Mouse (Mus musculus) spleen, postnatal 10 days (tissue): ENCODE measurements at regions not wholly inside any gene's neighbourhood (a gene's known extent, or its start where the extent isn't known, plus 50 kb on each side); places are given as distances from the start of the nearest gene placed in this dataset.

Source experiments
- DNase-seq, 2 experiments: peaks; one replicate each; pipeline ENCODE4 v3.0.0; 2021 to 2022; ENCODE audit warnings: low spot score in 2 of 2

- DNase-seq = no peak
Observed at GRCm38 (mm10) chr5:39557376-39558001, 197.8 kb downstream of the Hs3st1 start.

- no peak for DNase-seq
Observed at GRCm38 (mm10) chr5:39537044-39537443, 218.2 kb downstream of the Hs3st1 start.

DNA sequence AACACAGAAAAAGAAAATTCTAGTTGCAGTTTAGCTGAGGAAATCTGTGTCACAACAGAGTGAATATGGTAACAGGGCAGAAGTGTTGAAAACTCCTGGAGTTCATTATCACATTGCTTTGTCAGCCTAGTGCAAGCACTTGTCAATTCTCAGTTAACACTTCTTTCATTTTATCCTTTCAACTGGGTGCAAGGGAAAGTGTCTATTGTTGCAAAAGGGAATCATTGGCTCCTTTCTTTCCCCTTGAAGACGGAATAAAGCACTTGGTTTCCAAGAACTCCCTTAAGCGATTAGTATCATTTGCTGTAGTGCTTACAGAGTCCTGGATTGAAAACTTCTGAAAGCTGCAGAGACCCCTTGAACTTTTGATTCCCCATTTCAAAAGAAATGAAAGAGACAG lies 218.9 kb downstream of the Hs3st1 start:
- no peak for DNase-seq

- no peak for DNase-seq
Observed at GRCm38 (mm10) chr5:39510246-39510645, 245.0 kb downstream of the Hs3st1 start.

DNA sequence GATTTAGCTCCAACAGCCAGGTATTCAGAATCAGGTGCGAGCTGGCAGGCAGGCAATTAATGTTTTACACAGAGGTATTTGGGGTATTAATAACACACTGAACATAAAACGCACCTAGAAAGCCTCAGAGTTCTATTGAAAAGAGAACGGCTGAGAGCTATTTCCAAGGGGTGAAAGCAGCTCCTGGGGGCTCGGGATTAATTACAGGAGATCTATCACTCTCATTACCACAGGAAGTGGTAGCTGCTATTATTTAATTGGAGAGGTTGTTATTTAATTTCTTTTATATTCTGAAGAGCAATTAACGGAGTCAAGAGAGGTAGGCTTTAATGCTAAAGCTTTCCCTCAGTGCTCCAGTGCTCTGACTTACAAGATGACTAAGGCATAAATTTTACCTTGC lies 272.5 kb downstream of the Hs3st1 start:
- DNase-seq = no peak

DNA sequence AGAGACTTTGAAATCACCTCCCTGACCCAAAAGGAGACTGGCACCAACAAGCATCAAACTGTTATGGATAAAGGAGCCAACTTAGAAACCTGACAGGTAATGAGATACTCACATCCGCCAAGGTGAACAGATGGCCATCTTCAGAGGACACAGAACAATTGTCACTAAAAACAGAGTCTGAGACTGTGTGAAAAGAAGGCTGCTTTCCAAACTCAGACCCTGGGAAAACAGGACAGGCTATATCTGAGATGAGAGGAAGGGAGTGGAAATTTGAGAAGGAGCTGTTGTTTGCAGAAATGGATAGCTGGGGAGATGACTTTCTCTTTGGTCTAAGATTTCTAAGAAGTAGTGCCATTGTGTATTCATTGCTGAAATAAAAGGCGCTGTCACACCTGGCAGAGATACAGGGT lies 297.2 kb downstream of the Hs3st1 start:
- DNase-seq = no peak

- no peak for DNase-seq
Observed at GRCm38 (mm10) chr5:39453706-39454105, 301.6 kb downstream of the Hs3st1 start.

GRCm38 (mm10) chr5:39440817-39441216 lies 314.5 kb downstream of the Hs3st1 start:
- no peak for DNase-seq

- DNase-seq = no peak
Observed at GRCm38 (mm10) chr5:39437463-39438201, 317.6 kb downstream of the Hs3st1 start.

GRCm38 (mm10) chr5:39426053-39426452 lies 329.2 kb downstream of the Hs3st1 start:
- no peak for DNase-seq

DNA sequence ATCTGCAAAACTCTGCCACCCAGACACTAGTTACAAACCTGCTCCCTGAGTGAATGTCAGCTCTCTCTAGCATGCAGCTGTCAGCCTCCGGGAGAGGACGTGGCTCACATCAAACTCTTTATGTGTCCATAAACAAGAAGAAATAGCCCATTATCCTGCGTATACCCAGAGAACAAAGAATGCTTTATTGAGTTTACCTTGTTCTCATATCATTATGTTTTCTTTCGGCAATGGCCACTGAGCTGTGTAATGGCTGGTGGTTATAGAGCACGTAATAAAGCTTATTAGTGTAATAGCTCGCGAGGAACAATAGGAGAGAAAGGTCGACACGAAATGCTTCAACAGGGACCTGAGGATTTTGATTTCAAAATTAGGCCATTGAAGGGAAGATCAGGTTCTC lies 331.6 kb downstream of the Hs3st1 start:
- no peak for DNase-seq

DNA sequence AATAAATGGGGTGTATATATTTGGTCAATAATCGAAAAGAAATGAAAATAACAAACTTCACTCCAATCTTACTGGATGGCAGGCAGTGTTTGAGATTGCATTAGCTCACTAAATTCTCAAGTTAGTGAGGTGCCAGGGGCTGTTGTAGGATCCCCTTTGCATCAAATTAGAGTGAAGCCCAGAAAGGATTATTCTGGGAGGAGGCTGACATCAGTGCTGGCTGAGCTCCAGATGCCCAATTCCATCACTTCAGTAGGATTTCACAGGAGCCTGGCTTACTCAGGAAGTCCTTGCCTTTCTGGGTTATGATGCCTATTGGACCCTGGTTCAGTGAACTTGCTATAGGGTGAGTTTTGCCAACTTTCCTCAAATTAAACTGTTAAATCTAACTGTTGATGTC lies 336.5 kb downstream of the Hs3st1 start:
- no peak for DNase-seq

GRCm38 (mm10) chr5:39417845-39418154 lies 337.5 kb downstream of the Hs3st1 start:
- no peak for DNase-seq

GRCm38 (mm10) chr5:39417121-39417844 lies 338.0 kb downstream of the Hs3st1 start:
- DNase-seq = no peak

DNA sequence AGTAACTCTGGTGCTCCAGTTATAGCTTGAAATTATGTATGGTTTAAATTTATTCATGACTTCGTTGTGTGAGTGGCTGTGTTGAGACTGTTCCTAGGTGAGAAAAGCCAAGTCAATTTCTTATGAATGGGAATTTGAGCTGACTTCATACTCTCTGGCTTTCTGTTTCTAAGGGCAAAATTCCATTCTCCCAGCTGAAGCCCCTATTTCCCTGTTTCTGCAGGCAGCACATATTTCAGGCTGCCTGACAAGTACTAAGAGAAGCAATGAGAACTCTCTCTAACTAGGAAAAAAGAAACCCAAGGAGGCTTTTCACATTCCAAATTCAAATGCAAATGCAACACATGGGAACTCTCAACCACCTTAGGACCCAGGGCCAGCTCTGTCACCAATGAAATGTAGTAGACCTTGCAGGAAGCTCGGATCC lies 338.7 kb downstream of the Hs3st1 start:
- DNase-seq = no peak

DNA sequence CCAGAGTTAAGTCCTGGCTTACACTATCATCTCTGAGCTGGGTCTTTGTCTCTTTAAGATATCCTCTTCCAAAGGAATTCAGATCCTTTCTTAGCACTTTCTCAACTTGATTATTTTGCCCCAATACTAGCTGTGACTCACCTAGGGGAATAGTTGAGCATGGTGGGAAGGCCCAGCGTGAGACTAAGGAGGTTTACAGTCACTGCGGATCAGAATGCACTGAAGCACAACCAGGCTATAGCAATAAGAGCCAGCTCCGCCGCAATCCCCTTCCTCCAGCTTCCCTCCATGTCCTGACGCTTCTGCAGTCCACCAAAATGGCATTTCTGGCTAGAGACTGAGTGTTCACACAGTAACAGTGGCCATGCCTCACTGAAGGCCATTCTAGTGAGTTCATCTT lies 342.5 kb downstream of the Hs3st1 start:
- no peak for DNase-seq

- no peak for DNase-seq
Observed at GRCm38 (mm10) chr5:39390391-39390987, 364.8 kb downstream of the Hs3st1 start.

GRCm38 (mm10) chr5:39384410-39384809 lies 370.9 kb downstream of the Hs3st1 start:
- no peak for DNase-seq

DNA sequence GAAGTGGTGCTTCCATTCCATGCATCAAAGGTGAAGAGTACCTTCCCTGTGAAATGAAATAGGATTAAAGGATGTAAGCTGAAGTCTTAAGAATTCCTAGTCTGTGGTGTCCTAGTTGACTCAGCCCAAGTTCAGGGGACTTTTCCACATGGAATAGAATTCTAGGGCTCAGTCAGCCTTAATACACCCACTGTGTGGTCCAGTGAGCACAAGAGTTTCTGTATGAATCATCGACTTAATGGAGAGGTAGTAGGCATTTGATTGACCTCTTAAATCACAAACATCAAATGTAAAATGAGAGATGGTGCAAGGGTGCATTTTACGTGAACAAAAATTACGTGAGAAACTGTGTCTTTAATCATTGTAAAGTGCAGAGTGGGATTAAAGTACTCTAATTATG lies 381.1 kb downstream of the Hs3st1 start:
- DNase-seq = no peak

DNA sequence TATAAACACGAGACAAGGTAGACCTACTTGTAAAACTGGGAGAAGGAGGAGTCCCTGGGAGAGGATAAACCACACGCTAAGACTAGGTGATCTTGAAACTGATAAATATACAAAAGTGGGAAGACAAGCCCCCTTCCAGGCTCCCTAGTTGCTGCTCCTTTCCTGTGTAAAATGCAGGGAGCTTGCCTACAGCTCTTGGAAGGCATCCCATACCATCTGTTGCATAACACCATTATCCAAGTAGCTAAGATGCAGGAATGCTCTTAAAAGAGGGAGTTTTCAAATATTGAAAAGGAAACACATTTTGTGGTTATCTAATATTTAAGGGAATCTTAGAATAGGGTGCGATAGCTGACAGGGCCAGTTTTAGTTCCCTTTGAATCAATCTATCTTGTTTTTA lies 406.6 kb downstream of the Hs3st1 start:
- DNase-seq = no peak

DNA sequence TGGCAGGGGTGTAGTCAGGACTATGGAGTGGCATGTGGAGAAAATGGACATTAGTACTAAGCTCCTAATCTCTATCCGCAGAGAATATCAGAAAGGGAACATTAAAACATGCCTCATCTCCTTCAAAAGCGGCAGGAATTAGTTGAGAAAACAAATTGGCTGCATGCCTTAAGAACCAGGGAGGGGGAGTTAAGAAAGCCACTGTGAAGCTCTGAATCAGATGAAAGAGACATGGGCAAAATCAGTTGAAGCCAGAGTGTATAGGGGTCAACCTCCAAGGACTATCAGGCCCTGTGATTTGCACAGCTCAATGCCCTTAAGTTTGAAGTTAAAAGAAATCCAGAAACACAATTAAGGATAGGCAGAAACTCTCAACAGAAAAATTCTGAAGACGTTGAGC lies 408.3 kb downstream of the Hs3st1 start:
- DNase-seq = no peak

DNA sequence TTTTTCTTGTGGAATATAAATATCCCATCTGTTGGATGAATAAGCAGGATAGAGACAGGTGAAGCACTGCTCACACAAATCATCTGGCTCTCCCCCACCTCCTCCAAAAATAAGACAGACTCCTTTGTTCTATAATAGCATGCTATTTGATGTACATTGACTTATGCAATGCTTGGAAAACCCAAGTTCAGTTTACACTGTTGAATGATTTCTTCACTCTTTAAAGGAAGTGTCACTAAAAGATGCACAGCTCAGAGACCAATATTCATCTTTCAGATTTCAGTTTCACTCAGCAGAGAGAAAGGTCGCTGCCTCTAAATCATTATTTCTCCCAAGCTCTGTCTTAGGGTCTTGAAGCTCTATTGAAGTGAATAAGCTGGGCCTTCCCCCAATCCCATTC lies 417.4 kb downstream of the Hs3st1 start:
- DNase-seq = no peak
